Mouse (Mus musculus) forebrain, embryonic 14.5 days (tissue): ENCODE measurements around the gene Gpr152. TPM values are rescaled to one million over a fixed set of nuclear protein-coding genes. Genes with fewer than 3 reads are reported as not detected.
A peak's percentile ranks its signal among the peaks of the same experiment; 100 is the strongest.

Experiments used
- ATAC-seq: fragments of 200-750 bp; cut with Nextera tagmentation; 2 replicates; pipeline ENCODE4 v1.8.0; 2017; ENCODE audit warnings: mild to moderate bottlenecking, moderate library complexity
- DNase-seq: peaks from one replicate; pipeline ENCODE4 v3.0.0-alpha.2; 2015; ENCODE audit warnings: low spot score
- H3K27ac ChIP-seq: fragments of 300-500 bp; sonication (generic); 2 replicates; pipeline ENCODE4 v1.5.1; 2014; ENCODE audit warnings: low read depth, mild to moderate bottlenecking, control low read depth, low read length, moderate library complexity
- H3K27me3 ChIP-seq: fragments of 300-500 bp; sonication (generic); replicated peaks from 2 replicates; pipeline ENCODE4 v1.6.1; 2014; ENCODE audit warnings: low read length, control low read depth, mixed read lengths; ENCODE audit not compliant: control insufficient read depth, insufficient read depth
- H3K36me3 ChIP-seq: fragments of 300-500 bp; sonication (generic); 2 replicates; pipeline ENCODE4 v1.6.1; 2014; ENCODE audit warnings: low read length, control low read depth; ENCODE audit not compliant: control insufficient read depth, insufficient read depth
- H3K4me1 ChIP-seq: fragments of 300-500 bp; sonication (generic); 2 replicates; pipeline ENCODE4 v1.6.1; 2014; ENCODE audit warnings: antibody characterized with exemption, low read length, control low read depth; ENCODE audit not compliant: control insufficient read depth, insufficient read depth
- H3K4me2 ChIP-seq: fragments of 300-500 bp; sonication (generic); 2 replicates; pipeline ENCODE4 v1.6.1; 2014; ENCODE audit warnings: mild to moderate bottlenecking, control low read depth, low read length
- H3K4me3 ChIP-seq: fragments of 300-500 bp; sonication (generic); 2 replicates; pipeline ENCODE4 v1.5.1; 2014; ENCODE audit warnings: low read depth, low read length, control low read depth
- H3K9ac ChIP-seq: fragments of 300-500 bp; sonication (generic); 2 replicates; pipeline ENCODE4 v1.6.1; 2014; ENCODE audit warnings: mild to moderate bottlenecking, low read length, control low read depth, moderate library complexity
- H3K9me3 ChIP-seq: fragments of 300-500 bp; sonication (generic); replicated peaks from 2 replicates; pipeline ENCODE4 v1.6.1; 2016; ENCODE audit warnings: low read length, control low read depth, mixed read lengths; ENCODE audit not compliant: control insufficient read depth
- WGBS: fragments of 180-500 bp; shearing (Covaris S2); extraction: QIAGEN DNeasy Blood & Tissue Kit; methylation state at CpG from one replicate; pipeline ENCODE4 v1.1.7; 2014; 5-methylcytosine and 5-hydroxymethylcytosine counted together
- polyA plus RNA-seq: library from polyadenylated mRNA; unstranded; fragments of >200 nt; fragmentation: Nextera tagmentation; extraction: Ambion mirVana; gene quantifications from 2 replicates; pipeline ENCODE4 v1.2.1, GENCODE M21; 2014

Gpr152 gene
- polyA plus RNA-seq, 1 experiment from 2014 or later, result not detected

GRCm38 (mm10) chr19:4155223-4156072, 15.9 kb downstream of the Gpr152 start:
- Histone ChIP-seq H3K36me3 (peaks cover 76% of the 10 kb centered on the region), H3K4me1 (no peaks in the 10 kb centered on the region), H3K4me3 (no peak overlapping the region), H3K4me2 (no peak overlapping the region), H3K9ac (no peak overlapping the region), H3K27me3 (no peaks in the 10 kb centered on the region), H3K27ac (no peak overlapping the region), H3K9me3 (no peaks in the 10 kb centered on the region)
- no peak for DNase-seq
- WGBS, result 63% methylated on average over 6 of the region's 6 CpGs
- ATAC-seq, result no peak

GRCm38 (mm10) chr19:4156073-4156579, 16.5 kb downstream of the Gpr152 start:
- no peak overlapping the region for H3K9ac ChIP-seq
- 72% methylated on average over 20 of the region's 20 CpGs for WGBS

GRCm38 (mm10) chr19:4156771-4157170, 17.2 kb downstream of the Gpr152 start:
- WGBS, result 88% methylated on average over 12 of the region's 12 CpGs
- no peak overlapping the region for H3K4me2 ChIP-seq
- no peak overlapping the region for H3K9ac ChIP-seq
- H3K4me3 ChIP-seq, result no peak overlapping the region
- ATAC-seq, result no peak
- no peaks in the 10 kb centered on the region for H3K27me3 ChIP-seq
- no peak overlapping the region for H3K27ac ChIP-seq
- no peaks in the 10 kb centered on the region for H3K4me1 ChIP-seq
- no peak for DNase-seq
- H3K9me3 ChIP-seq, result no peaks in the 10 kb centered on the region
- peaks cover 74% of the 10 kb centered on the region for H3K36me3 ChIP-seq

More at GRCm38 (mm10) chr19:4156073-4156579, 16.5 kb downstream of the Gpr152 start:
- no peaks in the 10 kb centered on the region for H3K27me3 ChIP-seq
- no peak for ATAC-seq
- peaks cover 75% of the 10 kb centered on the region for H3K36me3 ChIP-seq
- no peak overlapping the region for H3K27ac ChIP-seq
- no peaks in the 10 kb centered on the region for H3K4me1 ChIP-seq
- no peak overlapping the region for H3K4me2 ChIP-seq
- H3K4me3 ChIP-seq, result no peak overlapping the region
- no peaks in the 10 kb centered on the region for H3K9me3 ChIP-seq
- no peak for DNase-seq

GRCm38 (mm10) chr19:4159049-4159448, 19.5 kb downstream of the Gpr152 start:
- ATAC-seq (no peak), DNase-seq (no peak)
- no peaks in the 10 kb centered on the region for H3K9me3 ChIP-seq
- H3K4me3 ChIP-seq, result no peak overlapping the region
- peaks cover 10% of the 10 kb centered on the region for H3K4me1 ChIP-seq
- H3K27ac ChIP-seq, result no peak overlapping the region
- H3K4me2 ChIP-seq, result no peak overlapping the region
- 95% methylated on average over 8 of the region's 8 CpGs for WGBS
- no peak overlapping the region for H3K9ac ChIP-seq
- no peaks in the 10 kb centered on the region for H3K27me3 ChIP-seq
- peaks cover 56% of the 10 kb centered on the region for H3K36me3 ChIP-seq

GRCm38 (mm10) chr19:4162646-4163542, 23.3 kb downstream of the Gpr152 start, which contains the start of gene Rps6kb2:
Rps6kb2 (minus strand) TSS chr19:4163354.
- peak within 1 kb of the TSS; percentile 68 for H3K4me3 ChIP-seq
- peak within 1 kb of the TSS; percentile 80 for H3K27ac ChIP-seq
- peak within 1 kb of the TSS; percentile 97 for H3K4me2 ChIP-seq
- peaks cover 31% of the 10 kb centered on the region for H3K36me3 ChIP-seq
- peak within 1 kb of the TSS; percentile 74 for H3K9ac ChIP-seq
- no peaks in the 10 kb centered on the region for H3K27me3 ChIP-seq
- peak; percentile 95 for ATAC-seq
- peaks cover 10% of the 10 kb centered on the region for H3K4me1 ChIP-seq
- H3K9me3 ChIP-seq, result no peaks in the 10 kb centered on the region
- DNase-seq, result peak; percentile 99
- 6% methylated on average over 42 of the region's 42 CpGs for WGBS

- DNase-seq (no peak), ATAC-seq (peak; percentile 30; the same call in 1 of the 2 replicates)
- Histone ChIP-seq H3K9ac (peak overlapping the region; percentile 74), H3K4me3 (peak overlapping the region; percentile 68), H3K36me3 (peaks cover 25% of the 10 kb centered on the region), H3K9me3 (no peaks in the 10 kb centered on the region), H3K27me3 (no peaks in the 10 kb centered on the region), H3K27ac (peak overlapping the region; percentile 80), H3K4me1 (peaks cover 10% of the 10 kb centered on the region), H3K4me2 (peak overlapping the region; percentile 97)
- WGBS, result 31% methylated on average over 4 of the region's 4 CpGs
Measured at GRCm38 (mm10) chr19:4163543-4163887, 23.9 kb downstream of the Gpr152 start.

GRCm38 (mm10) chr19:4164100-4164499, 24.5 kb downstream of the Gpr152 start:
- ATAC-seq (no peak), DNase-seq (no peak)
- WGBS, result 81% methylated on average over 3 of the region's 3 CpGs
- H3K9me3 ChIP-seq, result no peaks in the 10 kb centered on the region
- H3K36me3 ChIP-seq, result peaks cover 19% of the 10 kb centered on the region
- no peak overlapping the region for H3K9ac ChIP-seq
- H3K4me3 ChIP-seq, result no peak overlapping the region
- H3K27me3 ChIP-seq, result no peaks in the 10 kb centered on the region
- peaks cover 10% of the 10 kb centered on the region for H3K4me1 ChIP-seq
- H3K4me2 ChIP-seq, result no peak overlapping the region
- H3K27ac ChIP-seq, result no peak overlapping the region

GRCm38 (mm10) chr19:4164721-4165120, 25.1 kb downstream of the Gpr152 start:
- DNase-seq, result no peak
- no peak overlapping the region for H3K9ac ChIP-seq
- peaks cover 10% of the 10 kb centered on the region for H3K4me1 ChIP-seq
- ATAC-seq, result no peak
- peaks cover 14% of the 10 kb centered on the region for H3K36me3 ChIP-seq
- no peak overlapping the region for H3K4me3 ChIP-seq
- H3K27ac ChIP-seq, result no peak overlapping the region
- no peaks in the 10 kb centered on the region for H3K27me3 ChIP-seq
- H3K4me2 ChIP-seq, result no peak overlapping the region
- 85% methylated on average over 2 of the region's 2 CpGs for WGBS
- H3K9me3 ChIP-seq, result no peaks in the 10 kb centered on the region
